Mouse (Mus musculus) splenic B cell, adult 2 months (primary cell): ENCODE measurements at regions not wholly inside any gene's neighbourhood (a gene's known extent, or its start where the extent isn't known, plus 50 kb on each side); places are given as distances from the start of the nearest gene placed in this dataset.

Experiments used
- DNase-seq: peaks from one replicate; pipeline ENCODE4 v3.0.0-alpha.2; 2011; ENCODE audit warnings: low read depth, low spot score
- H3K27me3 ChIP-seq: 2 replicates; pipeline ENCODE4 v1.6.1; 2012; ENCODE audit warnings: mild to moderate bottlenecking, low read length, moderate library complexity, mixed read lengths; ENCODE audit not compliant: control insufficient read depth, poor library complexity, insufficient read depth, severe bottlenecking
- H3K36me3 ChIP-seq: 2 replicates; pipeline ENCODE4 v1.6.1; 2012; ENCODE audit warnings: mild to moderate bottlenecking, low read length, moderate library complexity, mixed read lengths; ENCODE audit not compliant: control insufficient read depth, poor library complexity, insufficient read depth, severe bottlenecking

DNA sequence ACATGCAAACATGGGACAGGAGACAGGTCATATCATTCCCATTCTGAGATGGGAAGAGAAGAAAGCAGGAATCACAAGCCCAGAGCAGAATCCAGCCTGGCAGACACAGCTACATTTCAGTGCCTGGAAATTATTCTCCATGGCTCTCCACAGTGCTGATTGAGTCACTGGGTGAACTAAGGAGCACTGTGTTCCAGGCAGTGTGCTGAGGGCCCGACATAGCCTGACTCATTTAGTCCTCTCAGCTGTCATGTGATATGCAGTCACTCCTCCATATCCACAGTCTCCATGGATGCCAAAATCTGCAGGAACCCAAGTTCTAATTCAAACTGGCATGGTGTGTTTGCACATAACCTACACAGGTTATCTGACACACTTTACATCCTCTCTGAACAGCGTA lies 90.1 kb upstream of the Tnfsf11 start:
- Histone ChIP-seq H3K36me3 (no peaks in the 10 kb centered on the region), H3K27me3 (no peaks in the 10 kb centered on the region)
- DNase-seq: no peak

DNA sequence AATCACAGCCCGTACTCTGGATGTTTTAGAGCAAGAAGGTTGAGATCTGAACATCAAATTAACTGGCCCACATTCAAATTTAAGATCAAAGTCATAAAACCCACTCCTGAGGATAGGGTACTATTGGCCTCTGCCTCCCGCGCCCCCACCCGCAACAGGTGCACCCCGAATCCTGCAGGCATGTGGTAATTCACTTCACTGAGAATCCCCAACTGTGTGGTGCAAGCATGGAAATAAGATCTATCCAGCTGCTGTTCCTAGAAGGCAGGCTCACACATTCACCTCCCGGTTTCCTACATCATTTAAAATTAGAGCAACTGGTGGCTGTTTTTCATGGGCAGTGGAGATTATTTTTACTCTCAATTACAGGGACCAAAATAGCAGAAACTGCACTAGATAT lies 87.8 kb upstream of the Tnfsf11 start:
- DNase-seq: no peak
- H3K27me3 ChIP-seq: no peaks in the 10 kb centered on the region
- no peaks in the 10 kb centered on the region for H3K36me3 ChIP-seq

DNA sequence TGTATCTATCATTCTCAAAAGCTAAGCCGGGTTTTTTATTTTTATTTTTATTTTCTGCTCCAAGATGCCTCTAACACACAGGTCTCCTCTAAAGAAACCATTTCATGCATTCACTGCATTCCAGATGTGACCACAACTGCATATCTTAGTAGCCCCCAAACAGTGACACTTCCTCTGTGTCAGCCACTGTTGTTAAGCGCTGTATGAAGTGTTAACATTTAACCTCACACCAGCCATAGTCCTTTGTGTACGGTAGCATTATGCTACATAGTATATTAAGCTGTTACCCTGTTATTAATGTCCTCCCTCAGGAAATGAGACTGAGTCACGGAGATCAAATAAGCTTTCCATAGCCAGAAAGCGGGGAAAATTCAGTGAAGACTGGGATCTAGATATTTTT lies 79.2 kb upstream of the Tnfsf11 start:
- DNase-seq: no peak

DNA sequence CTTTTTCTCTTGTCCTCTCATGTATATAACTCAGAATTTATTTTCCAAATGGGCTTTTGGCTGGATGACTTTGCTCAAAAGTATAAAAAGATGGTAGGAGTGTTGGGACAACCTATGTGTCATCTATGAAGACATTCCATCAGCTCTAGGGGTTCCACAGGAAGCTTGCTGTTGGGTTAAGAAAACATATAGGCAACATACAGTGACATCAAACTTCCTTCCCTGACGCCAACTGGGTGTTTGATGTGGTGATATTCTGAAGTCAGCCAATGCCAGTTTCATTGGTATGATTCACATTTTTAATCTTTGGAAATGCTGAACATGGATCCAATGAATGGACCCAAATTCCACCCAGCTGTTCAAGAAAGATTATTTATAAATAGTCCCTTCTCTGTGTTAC lies 76.5 kb upstream of the Tnfsf11 start:
- H3K36me3 ChIP-seq: no peaks in the 10 kb centered on the region
- DNase-seq: no peak
- no peaks in the 10 kb centered on the region for H3K27me3 ChIP-seq

More for the DNA sequence above, 79.2 kb upstream of the Tnfsf11 start:
- H3K36me3 ChIP-seq: no peaks in the 10 kb centered on the region
- no peaks in the 10 kb centered on the region for H3K27me3 ChIP-seq

DNA sequence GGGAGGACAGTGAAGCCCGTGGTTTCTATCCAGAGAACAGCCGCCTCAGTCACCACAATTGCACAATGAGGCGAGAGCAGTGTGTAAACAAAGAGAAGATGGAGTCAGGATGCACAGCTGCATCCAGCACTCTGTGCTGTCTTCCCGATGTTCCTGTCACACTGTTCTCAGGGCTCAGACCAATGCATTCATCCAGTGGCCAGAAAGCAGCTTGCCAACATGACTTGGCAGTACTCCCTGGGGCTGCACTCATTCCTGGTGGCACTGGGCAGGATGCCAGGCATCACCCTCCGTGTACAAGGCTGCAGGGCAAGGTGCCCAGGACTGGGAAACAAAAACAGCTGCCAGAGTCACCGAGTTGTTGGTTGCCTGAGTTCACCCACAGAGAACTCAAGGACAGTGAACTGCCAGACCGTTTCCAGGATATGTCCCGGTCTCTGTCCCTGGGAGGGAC lies 75.4 kb upstream of the Tnfsf11 start:
- H3K36me3 ChIP-seq: no peaks in the 10 kb centered on the region
- no peaks in the 10 kb centered on the region for H3K27me3 ChIP-seq
- DNase-seq: no peak

DNA sequence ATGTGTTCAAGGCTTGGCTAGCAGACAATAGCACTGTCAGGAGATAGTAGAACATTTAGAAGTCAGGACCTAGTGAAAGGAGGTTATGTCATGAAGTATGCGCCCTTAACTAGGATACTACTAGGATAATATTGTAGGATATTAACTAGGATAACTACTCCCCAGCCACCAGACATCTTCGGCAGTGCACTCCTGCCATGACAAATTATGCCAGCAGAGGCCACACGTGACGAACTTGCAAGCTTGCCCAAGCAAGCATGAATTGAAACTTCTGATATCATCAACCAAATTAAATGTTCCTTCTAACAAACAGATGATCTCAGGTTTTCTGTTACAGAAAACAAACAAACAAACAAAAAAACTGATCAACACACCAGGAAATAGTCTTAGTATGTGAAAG lies 72.2 kb upstream of the Tnfsf11 start:
- DNase-seq: no peak
- no peaks in the 10 kb centered on the region for H3K27me3 ChIP-seq
- no peaks in the 10 kb centered on the region for H3K36me3 ChIP-seq

DNA sequence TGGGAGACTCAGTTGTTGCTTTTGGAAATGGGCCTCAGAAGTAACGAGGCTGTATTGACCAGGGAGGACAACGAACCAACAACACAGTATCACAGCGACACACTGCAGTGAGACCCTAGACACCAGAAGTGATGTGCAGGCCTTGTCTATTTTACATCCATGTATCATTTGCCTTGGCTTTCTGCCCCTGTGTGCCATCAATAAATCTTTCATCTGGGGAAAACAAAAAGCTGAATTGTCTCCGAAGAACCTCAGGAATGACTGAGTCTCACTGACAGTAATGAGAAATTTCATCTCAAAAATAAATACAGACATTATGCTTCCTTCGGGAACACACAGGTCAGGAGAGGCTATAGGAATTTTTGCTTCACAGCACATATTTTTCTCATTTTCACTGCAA lies 68.7 kb upstream of the Tnfsf11 start:
- Histone ChIP-seq H3K36me3 (no peaks in the 10 kb centered on the region), H3K27me3 (no peaks in the 10 kb centered on the region)
- no peak for DNase-seq

DNA sequence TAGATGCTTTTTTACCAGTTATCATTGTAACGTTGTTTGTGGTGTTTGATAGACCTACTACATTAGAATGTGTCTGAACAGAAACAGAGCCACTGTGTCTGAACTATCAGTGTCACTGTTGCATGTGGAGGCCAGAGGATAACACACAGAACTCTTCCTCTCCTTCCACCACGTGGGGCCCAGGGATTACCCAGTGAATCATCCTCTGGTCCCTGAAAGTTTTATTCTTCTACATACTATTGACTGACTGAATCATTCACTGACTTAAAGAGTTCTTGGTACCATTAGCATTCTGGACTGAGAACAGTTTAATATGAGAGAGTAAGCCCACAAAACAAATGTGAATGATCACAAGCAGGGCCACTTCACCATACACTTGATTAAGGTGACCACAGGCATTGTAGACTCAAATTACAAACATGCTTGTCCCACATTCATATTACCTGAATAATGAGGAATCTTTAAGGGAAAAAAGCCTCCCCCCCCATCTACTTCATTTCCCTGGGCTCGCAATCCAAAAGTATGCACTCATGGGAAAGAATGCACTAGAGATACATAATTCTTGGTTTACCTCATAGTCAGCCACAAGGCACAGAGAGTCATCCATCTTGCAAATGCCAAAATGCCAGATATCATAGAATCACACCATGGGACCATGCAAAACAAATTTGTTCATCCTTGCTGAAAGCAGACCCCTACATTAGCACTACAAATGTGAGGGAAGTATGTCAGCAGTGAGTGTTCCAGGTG lies 68.1 kb upstream of the Tnfsf11 start:
- no peak for DNase-seq
- H3K27me3 ChIP-seq: no peaks in the 10 kb centered on the region
- no peaks in the 10 kb centered on the region for H3K36me3 ChIP-seq

DNA sequence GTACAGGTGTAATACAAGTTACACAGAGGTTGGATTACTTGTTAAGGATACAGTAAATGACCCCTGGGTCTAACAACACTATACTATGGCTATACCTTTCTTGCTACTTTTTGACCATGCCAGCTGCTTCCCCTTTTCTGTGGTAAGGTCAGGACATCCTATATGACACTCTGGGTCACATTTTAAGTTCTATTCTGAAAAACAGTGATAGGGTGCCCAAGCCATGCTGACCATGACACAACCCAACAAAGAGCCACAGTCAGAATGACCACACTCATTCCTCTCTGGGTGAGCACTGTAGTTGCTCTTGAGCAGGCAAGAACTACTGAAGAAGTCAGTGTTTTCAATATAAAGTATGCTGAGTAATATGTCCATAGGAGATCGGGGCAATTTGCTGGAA lies 64.3 kb upstream of the Tnfsf11 start:
- Histone ChIP-seq H3K27me3 (no peaks in the 10 kb centered on the region), H3K36me3 (no peaks in the 10 kb centered on the region)
- DNase-seq: no peak

DNA sequence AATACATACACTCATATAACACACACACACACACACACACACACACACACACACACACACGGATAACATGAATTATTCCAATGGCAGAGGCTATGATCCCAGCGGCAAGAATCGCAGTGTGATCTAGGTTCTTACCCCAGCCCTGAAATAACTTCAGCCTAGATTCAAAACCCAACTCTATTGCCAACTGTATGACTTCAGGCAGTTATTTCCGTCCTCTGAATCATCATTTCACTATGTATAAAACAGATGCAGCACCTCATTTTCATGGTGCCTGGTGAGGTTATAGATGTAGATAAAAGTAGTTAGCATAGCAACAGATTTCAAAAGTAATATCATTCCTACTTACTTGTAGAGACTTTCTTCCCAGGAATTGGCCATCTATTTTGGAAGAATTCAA lies 61.0 kb upstream of the Tnfsf11 start:
- DNase-seq: no peak
- H3K27me3 ChIP-seq: no peaks in the 10 kb centered on the region
- no peaks in the 10 kb centered on the region for H3K36me3 ChIP-seq

DNA sequence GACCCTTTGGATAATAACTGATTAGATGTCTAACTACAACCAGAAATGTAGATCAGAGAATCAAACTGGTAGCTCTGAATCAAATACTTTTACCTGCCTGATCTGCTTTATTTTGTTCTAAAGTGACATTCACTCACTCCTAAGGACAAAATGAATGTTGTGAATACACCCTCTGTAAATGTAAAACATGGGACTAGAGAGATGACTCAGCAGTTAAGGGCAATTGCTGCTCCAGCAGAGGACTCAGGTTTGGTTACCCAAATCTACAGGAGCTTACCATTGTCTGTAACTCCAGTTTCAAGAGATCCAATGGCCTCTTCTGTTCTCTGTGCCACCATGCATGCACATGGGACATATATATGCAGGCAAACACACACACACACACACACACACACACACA lies 57.0 kb upstream of the Tnfsf11 start:
- no peak for DNase-seq
- Histone ChIP-seq H3K36me3 (no peaks in the 10 kb centered on the region), H3K27me3 (no peaks in the 10 kb centered on the region)

DNA sequence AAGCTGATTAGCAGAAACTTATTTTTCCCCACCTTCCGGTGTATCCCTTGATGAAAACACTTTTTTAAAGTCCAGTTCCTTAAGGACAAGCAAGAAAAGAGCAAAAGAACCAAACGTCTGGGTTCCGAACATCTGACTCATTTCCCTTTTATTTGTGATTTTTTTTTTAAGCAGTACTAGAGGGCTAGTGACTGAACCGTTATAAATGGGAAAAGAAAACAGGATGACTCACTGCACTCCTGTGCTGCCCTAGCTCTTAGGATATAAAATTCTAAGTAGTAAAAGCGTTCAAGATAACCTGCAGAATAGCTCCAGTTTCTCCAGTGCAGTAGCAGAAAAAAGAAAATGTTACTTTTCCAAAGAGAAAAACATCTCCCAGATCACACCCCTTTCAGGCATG lies 55.3 kb upstream of the Tnfsf11 start:
- DNase-seq: no peak
- no peaks in the 10 kb centered on the region for H3K36me3 ChIP-seq
- H3K27me3 ChIP-seq: no peaks in the 10 kb centered on the region
